Mouse (Mus musculus): ENCODE data around the gene Kcnmb2. TPM values are rescaled to one million over a fixed set of nuclear protein-coding genes. Genes with fewer than 3 reads are reported as not detected.

The Kcnmb2 gene
- total RNA-seq, 2 experiments from 2014 or later: not detected

DNA sequence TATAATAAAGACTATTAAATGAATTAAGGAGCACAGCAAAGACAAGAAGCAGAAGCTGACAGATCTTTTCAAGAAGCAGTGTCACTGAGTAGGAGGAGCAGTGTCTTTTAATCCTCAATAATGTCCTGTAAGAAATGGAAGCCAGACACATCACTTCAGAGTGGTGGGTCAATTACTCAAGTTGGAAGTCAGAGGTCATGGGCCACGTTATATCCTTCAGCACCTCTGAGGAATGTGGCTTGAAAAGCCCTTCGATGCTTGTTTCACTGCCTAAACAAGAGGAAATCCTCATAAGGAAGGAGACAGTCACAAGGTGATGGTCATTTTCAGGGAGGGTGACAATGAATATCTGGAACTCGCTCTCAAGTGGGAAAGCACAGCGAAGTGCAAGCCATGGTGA, 223.1 kb downstream of the Kcnmb2 start:
- ATAC-seq (replicated peaks; ENCODE audit: low FRiP score, poor library complexity, severe bottlenecking): no peak

DNA sequence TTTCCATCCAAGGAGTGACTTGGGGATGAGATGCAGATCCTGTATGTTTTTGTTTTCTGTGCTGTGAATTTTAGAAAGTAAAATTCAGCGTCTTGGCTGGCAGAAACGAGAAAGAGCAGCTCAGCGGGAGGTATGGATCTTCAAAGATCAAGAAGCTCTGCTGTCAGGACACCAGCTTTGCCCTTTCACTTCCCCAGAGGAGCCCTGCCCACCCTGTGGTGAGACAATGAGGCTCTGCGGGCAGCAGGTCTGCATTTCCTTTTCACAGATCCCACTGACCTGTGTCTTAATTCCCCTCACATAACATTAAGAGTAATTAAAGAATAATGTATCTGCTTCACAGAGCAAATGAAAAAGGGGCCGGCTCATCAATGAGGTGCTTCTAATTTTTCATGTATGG, 226.1 kb downstream of the Kcnmb2 start:
- no peak for ATAC-seq (replicated peaks; ENCODE audit: low FRiP score, poor library complexity, severe bottlenecking)

- no peak for ATAC-seq (replicated peaks; ENCODE audit: low FRiP score, poor library complexity, severe bottlenecking)
Measured at GRCm38 (mm10) chr3:32130696-32131095, 228.4 kb downstream of the Kcnmb2 start.

GRCm38 (mm10) chr3:32132395-32133004, 230.2 kb downstream of the Kcnmb2 start:
- ATAC-seq (replicated peaks; ENCODE audit: low FRiP score, poor library complexity, severe bottlenecking): no peak

DNA sequence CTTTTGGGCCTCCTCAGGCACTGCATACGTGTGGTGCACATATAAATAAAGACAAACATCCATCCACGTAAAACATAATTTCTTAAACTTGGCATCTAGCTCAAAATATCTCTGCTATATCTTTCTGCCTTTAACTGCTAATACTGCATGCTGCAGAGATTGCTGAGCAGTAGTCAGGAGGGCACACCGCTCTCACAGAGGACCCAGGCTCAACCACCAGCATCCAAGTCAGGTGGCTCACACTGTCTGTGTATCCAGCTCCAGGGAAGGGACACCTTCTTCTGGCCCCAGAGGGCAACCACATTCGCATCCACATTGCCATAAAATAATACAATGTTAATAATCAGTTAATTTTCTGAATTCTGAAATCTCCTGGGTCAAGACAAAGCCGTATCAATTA, 241.9 kb downstream of the Kcnmb2 start:
- ATAC-seq (replicated peaks; ENCODE audit: low FRiP score, poor library complexity, severe bottlenecking): no peak

GRCm38 (mm10) chr3:32144655-32145054, 242.3 kb downstream of the Kcnmb2 start:
- no peak for ATAC-seq (replicated peaks; ENCODE audit: low FRiP score, poor library complexity, severe bottlenecking)

GRCm38 (mm10) chr3:32147739-32148138, 245.4 kb downstream of the Kcnmb2 start:
- no peak for ATAC-seq (replicated peaks; ENCODE audit: low FRiP score, poor library complexity, severe bottlenecking)

DNA sequence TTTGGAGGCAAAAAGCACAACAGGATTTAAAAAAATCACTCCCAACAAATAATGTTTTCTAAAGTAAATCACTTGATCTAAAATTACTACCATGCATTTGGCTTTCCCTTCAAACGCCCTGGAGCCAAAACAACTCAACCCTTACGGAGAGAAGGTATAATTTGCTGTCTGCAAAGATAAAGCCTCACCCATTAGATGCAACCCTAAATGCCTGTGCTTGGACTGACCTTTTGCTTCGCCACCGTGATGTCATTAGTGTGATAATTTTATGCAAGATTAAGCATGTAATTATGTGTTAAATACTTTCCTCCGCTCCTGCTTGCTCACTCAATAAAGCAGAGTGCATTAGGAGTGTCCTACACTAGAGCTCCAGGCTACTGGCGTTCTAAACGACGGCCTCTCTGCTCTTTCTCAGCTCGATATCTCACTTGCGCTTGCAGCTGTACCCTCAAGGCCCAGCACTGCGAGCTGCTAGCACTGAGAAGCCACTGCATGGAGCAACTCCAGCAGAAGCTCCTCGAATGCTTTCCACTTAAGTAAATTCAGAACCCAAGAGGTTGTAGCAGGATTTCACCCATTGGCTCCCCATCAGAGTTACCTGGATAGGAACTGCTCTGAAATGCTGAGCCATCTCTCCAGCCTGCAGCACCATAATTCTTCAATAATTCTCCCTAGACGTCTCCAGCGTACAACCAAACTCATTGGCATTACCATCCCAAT, 247.7 kb downstream of the Kcnmb2 start:
- no peak for ATAC-seq (replicated peaks; ENCODE audit: low FRiP score, poor library complexity, severe bottlenecking)

DNA sequence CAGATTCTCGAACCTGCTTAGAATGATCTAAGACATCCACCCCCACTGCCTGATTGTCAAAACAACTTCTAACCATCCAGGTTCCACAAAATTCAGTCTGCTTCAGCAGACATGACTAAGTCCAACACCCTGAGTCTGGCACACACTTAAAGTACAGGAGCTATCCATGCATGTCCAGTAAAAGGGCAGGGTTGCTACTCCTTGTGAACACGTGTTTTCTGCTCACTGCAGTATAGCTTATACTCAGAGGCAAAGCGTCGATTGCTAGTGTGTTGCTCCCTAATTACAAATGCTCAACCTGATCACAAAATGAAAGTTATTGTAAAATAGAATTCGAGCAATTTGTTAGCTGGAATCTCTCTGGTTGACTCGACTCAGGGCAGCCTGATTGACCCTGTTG, 278.2 kb downstream of the Kcnmb2 start:
- no peak for ATAC-seq (replicated peaks; ENCODE audit: low FRiP score, poor library complexity, severe bottlenecking)

- ATAC-seq (replicated peaks; ENCODE audit: low FRiP score, poor library complexity, severe bottlenecking): no peak
Measured at GRCm38 (mm10) chr3:32185855-32186522, 283.7 kb downstream of the Kcnmb2 start.

GRCm38 (mm10) chr3:32188521-32188920, 286.2 kb downstream of the Kcnmb2 start:
- ATAC-seq (replicated peaks; ENCODE audit: low FRiP score, poor library complexity, severe bottlenecking): no peak

DNA sequence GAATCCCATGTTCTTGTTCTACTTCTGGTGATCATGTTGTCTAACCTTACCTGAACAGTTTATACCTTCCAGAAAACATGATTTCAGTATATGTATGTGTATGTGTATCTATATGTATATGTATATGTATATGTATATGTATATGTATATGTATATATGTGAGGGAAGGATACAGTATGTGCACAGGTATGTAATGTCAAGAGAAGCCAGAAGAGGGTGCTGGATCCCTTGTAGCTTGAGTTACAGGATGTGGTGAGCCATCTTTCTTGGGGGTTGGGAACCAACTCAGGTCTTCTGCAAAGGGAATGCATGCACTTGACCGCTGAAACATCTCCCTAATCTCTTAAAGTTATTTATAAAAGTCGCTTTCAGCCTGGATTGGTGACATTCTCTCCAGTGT, 286.6 kb downstream of the Kcnmb2 start:
- ATAC-seq (replicated peaks; ENCODE audit: low FRiP score, poor library complexity, severe bottlenecking): no peak

GRCm38 (mm10) chr3:32189956-32190355, 287.6 kb downstream of the Kcnmb2 start:
- ATAC-seq (replicated peaks; ENCODE audit: low FRiP score, poor library complexity, severe bottlenecking): no peak

- ATAC-seq (replicated peaks; ENCODE audit: low FRiP score, poor library complexity, severe bottlenecking): no peak
Measured at GRCm38 (mm10) chr3:32194014-32194413, 291.7 kb downstream of the Kcnmb2 start.

GRCm38 (mm10) chr3:32226755-32227154, 324.4 kb downstream of the Kcnmb2 start:
- no peak for ATAC-seq (replicated peaks; ENCODE audit: low FRiP score, poor library complexity, severe bottlenecking)

GRCm38 (mm10) chr3:32236766-32237165, 334.5 kb downstream of the Kcnmb2 start:
- no peak for ATAC-seq (replicated peaks; ENCODE audit: low FRiP score, poor library complexity, severe bottlenecking)
